Comparison of ENCODE assay signal across 8 mouse cellular contexts in genomic region chr4:41699783-41700182, GRCm38 (mm10). TPM values are rescaled to one million over a fixed set of nuclear protein-coding genes. Genes with fewer than 3 reads are reported as not detected.
DNase-seq lines count a peak whose midpoint lies in the region; ATAC-seq and TF ChIP-seq lines count a peak whose summit lies in the region.
"Not testable (repeated sequence)": the region's sequence is repeated elsewhere in the genome, so short reads cannot be mapped to it uniquely, and the experiment has no call there.

Gene Il11ra1 (plus strand): TSS chr4:41699989.

- H3K4me2 ChIP-seq in embryonic facial prominence, embryonic 15.5 days (replicated peaks) = 0 out of 2 replicates have a peak within 1 kb of the TSS, but pooled peaks have one; percentile 10
- peak within 1 kb of the TSS; percentile 25; the same call in 1 of the 2 replicates for H3K4me2 ChIP-seq in limb, embryonic 14.5 days (replicated peaks; ENCODE audit: low read depth, low read length, severe bottlenecking)
- not testable (repeated sequence) for H3K4me2 ChIP-seq in stomach, embryonic 16.5 days (ENCODE audit: low read depth, low read length)

- H3K4me1 ChIP-seq in embryonic facial prominence, embryonic 15.5 days; limb, embryonic 14.5 days (ENCODE audit: control insufficient read depth, insufficient read depth, low read length); stomach, embryonic 16.5 days (ENCODE audit: control insufficient read depth, insufficient read depth, low read length): not testable (repeated sequence)
- H3K4me1 ChIP-seq in midbrain, embryonic 10.5 days = peaks cover 18% of the 10 kb centered on the region

- H3K9ac ChIP-seq in embryonic facial prominence, embryonic 15.5 days; limb, embryonic 14.5 days (ENCODE audit: low read depth, low read length, severe bottlenecking); stomach, embryonic 16.5 days (ENCODE audit: low read length): not testable (repeated sequence)

- not testable (repeated sequence) for H3K27me3 ChIP-seq in embryonic facial prominence, embryonic 15.5 days; limb, embryonic 14.5 days (ENCODE audit: control insufficient read depth, insufficient read depth, low read length); stomach, embryonic 16.5 days (ENCODE audit: control insufficient read depth, insufficient read depth, low read length)
- peaks cover 22% of the 10 kb centered on the region for H3K27me3 ChIP-seq in midbrain, embryonic 10.5 days (ENCODE audit: low read depth, poor library complexity, severe bottlenecking)

- DNase-seq in adrenal gland, postnatal 14 days; gonadal fat pad, adult 2 months (ENCODE audit: low read depth); layer of hippocampus, adult 18-20 months (ENCODE audit: low spot score in 2 of 2); limb, embryonic 14.5 days (ENCODE audit: low spot score); midbrain, embryonic 10.5 days (ENCODE audit: low spot score): not testable (repeated sequence)

- H3K27ac ChIP-seq in embryonic facial prominence, embryonic 15.5 days (replicated peaks); limb, embryonic 14.5 days (replicated peaks; ENCODE audit: low read depth, low read length); midbrain, embryonic 10.5 days (replicated peaks); stomach, embryonic 16.5 days (ENCODE audit: low read length): not testable (repeated sequence)

- ATAC-seq in embryonic facial prominence, embryonic 15.5 days (ENCODE audit: insufficient number of reproducible peaks, low FRiP score, low TSS enrichment, low read depth); hematopoietic stem cell, adult 5-6 weeks (replicated peaks in 1 of 2; ENCODE audit: insufficient read depth in 1 of 2, low FRiP score in 2 of 2, low TSS enrichment in 1 of 2, low read depth in 1 of 2, poor library complexity in 2 of 2, severe bottlenecking in 2 of 2); limb, embryonic 14.5 days (ENCODE audit: low FRiP score, low read depth); stomach, embryonic 16.5 days (ENCODE audit: insufficient read depth, low FRiP score): not testable (repeated sequence)

- not testable (repeated sequence) for H3K9me3 ChIP-seq in embryonic facial prominence, embryonic 15.5 days (replicated peaks); limb, embryonic 14.5 days (ENCODE audit: control insufficient read depth, low read length); midbrain, embryonic 10.5 days (replicated peaks); stomach, embryonic 16.5 days (replicated peaks; ENCODE audit: control insufficient read depth, low read length)

- not testable (repeated sequence) for H3K36me3 ChIP-seq in embryonic facial prominence, embryonic 15.5 days; limb, embryonic 14.5 days (ENCODE audit: control insufficient read depth, insufficient read depth, low read length); midbrain, embryonic 10.5 days; stomach, embryonic 16.5 days (ENCODE audit: control insufficient read depth, insufficient read depth, low read length)

- TF ChIP-seq POLR2A in limb, embryonic 14.5 days (IDR thresholded peaks at IDR 0.05; ENCODE audit: borderline replicate concordance, extremely low read depth, insufficient read depth, insufficient read length) = not testable (repeated sequence)

- not testable (repeated sequence) for H3K4me3 ChIP-seq in embryonic facial prominence, embryonic 15.5 days (replicated peaks); limb, embryonic 14.5 days (replicated peaks; ENCODE audit: low read length); midbrain, embryonic 10.5 days; stomach, embryonic 16.5 days (replicated peaks; ENCODE audit: low read length)

- 78% methylated on average over 9 of the region's 10 CpGs for WGBS in embryonic facial prominence, embryonic 15.5 days
- 74% methylated on average over 8 of the region's 10 CpGs for WGBS in limb, embryonic 14.5 days
- WGBS in midbrain, embryonic 10.5 days = 81% methylated on average over 10 of the region's 10 CpGs
- 72% methylated on average over 9 of the region's 10 CpGs for WGBS in stomach, embryonic 16.5 days

RNA-seq across cellular contexts. Expression of gene Il11ra1, which starts in this region (rescaled TPM):
- 56.9 and 60.2 TPM in 2 replicates for total RNA-seq in adrenal gland, postnatal 14 days (2021)
- polyA plus RNA-seq in embryonic facial prominence, embryonic 15.5 days (2015; fragmentation: Nextera tagmentation; extraction: Ambion mirVana) = 407 and 429 TPM in 2 replicates
- polyA plus RNA-seq in gonadal fat pad, adult 2 months (2012; rRNA removed) = 67.3 and 81.0 TPM in 2 replicates
- 141 and 178 TPM in 2 replicates for total RNA-seq in hematopoietic stem cell, adult 5-6 weeks (2017)
- 10 to 100 TPM; 35.5 to 37.0 TPM for total RNA-seq in layer of hippocampus, adult 18-20 months (2021)
- 247 and 316 TPM in 2 replicates for polyA plus RNA-seq in limb, embryonic 14.5 days (2012; rRNA removed)
- 384 and 431 TPM in 2 replicates for polyA plus RNA-seq in limb, embryonic 14.5 days (2014; fragmentation: Nextera tagmentation; extraction: Ambion mirVana)
- 69.0 TPM in 2 replicates for polyA plus RNA-seq in midbrain, embryonic 10.5 days (2016; fragmentation: Nextera tagmentation; extraction: Ambion mirVana)
- polyA plus RNA-seq in stomach, embryonic 16.5 days (2015; fragmentation: Nextera tagmentation; extraction: Ambion mirVana) = 143 and 152 TPM in 2 replicates
